Mouse (Mus musculus) right cerebral cortex, postnatal 10 days (tissue): ENCODE results near the gene Rab19.
"Not testable (repeated sequence)": the region's sequence is repeated elsewhere in the genome, so short reads cannot be mapped to it uniquely, and the experiment has no call there.

Source experiments
- DNase-seq, 2 experiments: peaks; one replicate each; pipeline ENCODE4 v3.0.0; 2021; ENCODE audit warnings: low spot score in 2 of 2

Rab19 gene

GRCm38 (mm10) chr6:39379749-39380148 is 1.2 kb upstream of the Rab19 start:
- no peak for DNase-seq

GRCm38 (mm10) chr6:39380276-39380675 is 699 bp upstream of the Rab19 start:
- DNase-seq, result no peak

GRCm38 (mm10) chr6:39389988-39390387 is 9.0 kb downstream of the Rab19 start:
- DNase-seq, result no peak

GRCm38 (mm10) chr6:39395471-39395870 is 14.5 kb downstream of the Rab19 start:
- no peak for DNase-seq

GRCm38 (mm10) chr6:39395916-39396315 is 14.9 kb downstream of the Rab19 start:
- DNase-seq, result no peak

- no peak for DNase-seq
Measured at GRCm38 (mm10) chr6:39397046-39397445, 16.1 kb downstream of the Rab19 start.

GRCm38 (mm10) chr6:39398342-39398741 is 17.4 kb downstream of the Rab19 start:
- no peak for DNase-seq

GRCm38 (mm10) chr6:39400343-39400742 is 19.4 kb downstream of the Rab19 start:
- no peak for DNase-seq

- DNase-seq, result no peak
Measured at GRCm38 (mm10) chr6:39403136-39403535, 22.2 kb downstream of the Rab19 start.

GRCm38 (mm10) chr6:39406480-39406879 is 25.5 kb downstream of the Rab19 start:
- DNase-seq, result no peak

- no peak for DNase-seq
Measured at GRCm38 (mm10) chr6:39414106-39414505, 33.1 kb downstream of the Rab19 start.

- DNase-seq, result peak; percentile 74 to 82
Measured at GRCm38 (mm10) chr6:39415762-39416161, 34.8 kb downstream of the Rab19 start.

GRCm38 (mm10) chr6:39416654-39417053 is 35.7 kb downstream of the Rab19 start:
- DNase-seq, result not testable (repeated sequence)

GRCm38 (mm10) chr6:39419386-39419850 is 38.4 kb downstream of the Rab19 start:
- peak in 1 of 2 experiments; percentile 63 for DNase-seq

GRCm38 (mm10) chr6:39419851-39420721 is 39.1 kb downstream of the Rab19 start, which contains the start of gene Mkrn1:
Gene Mkrn1 (minus strand): TSS chr6:39420462.
- DNase-seq, result peak; percentile 88 to 90

GRCm38 (mm10) chr6:39420867-39421266 is 39.9 kb downstream of the Rab19 start:
- DNase-seq, result no peak

GRCm38 (mm10) chr6:39423130-39423551 is 42.2 kb downstream of the Rab19 start:
- peak in 1 of 2 experiments; percentile 43 for DNase-seq

GRCm38 (mm10) chr6:39423686-39424085 is 42.7 kb downstream of the Rab19 start:
- DNase-seq, result no peak

GRCm38 (mm10) chr6:39425181-39425580 is 44.2 kb downstream of the Rab19 start:
- DNase-seq, result no peak

- DNase-seq, result no peak
Measured at GRCm38 (mm10) chr6:39426725-39427124, 45.8 kb downstream of the Rab19 start.

- no peak for DNase-seq
Measured at GRCm38 (mm10) chr6:39427276-39428003, 46.5 kb downstream of the Rab19 start.

GRCm38 (mm10) chr6:39429007-39429788 is 48.2 kb downstream of the Rab19 start:
- DNase-seq, result no peak
